Mouse (Mus musculus): ENCODE results near the gene Slc4a3.

Gene Slc4a3

GRCm38 (mm10) chr1:75559212-75559925, 13.3 kb downstream of the Slc4a3 start:
- DNase-seq (ENCODE audit: low read depth, low spot score) = peak; percentile 97

GRCm38 (mm10) chr1:75560206-75560913, 14.3 kb downstream of the Slc4a3 start:
- no peak for DNase-seq (ENCODE audit: low read depth, low spot score)

DNA sequence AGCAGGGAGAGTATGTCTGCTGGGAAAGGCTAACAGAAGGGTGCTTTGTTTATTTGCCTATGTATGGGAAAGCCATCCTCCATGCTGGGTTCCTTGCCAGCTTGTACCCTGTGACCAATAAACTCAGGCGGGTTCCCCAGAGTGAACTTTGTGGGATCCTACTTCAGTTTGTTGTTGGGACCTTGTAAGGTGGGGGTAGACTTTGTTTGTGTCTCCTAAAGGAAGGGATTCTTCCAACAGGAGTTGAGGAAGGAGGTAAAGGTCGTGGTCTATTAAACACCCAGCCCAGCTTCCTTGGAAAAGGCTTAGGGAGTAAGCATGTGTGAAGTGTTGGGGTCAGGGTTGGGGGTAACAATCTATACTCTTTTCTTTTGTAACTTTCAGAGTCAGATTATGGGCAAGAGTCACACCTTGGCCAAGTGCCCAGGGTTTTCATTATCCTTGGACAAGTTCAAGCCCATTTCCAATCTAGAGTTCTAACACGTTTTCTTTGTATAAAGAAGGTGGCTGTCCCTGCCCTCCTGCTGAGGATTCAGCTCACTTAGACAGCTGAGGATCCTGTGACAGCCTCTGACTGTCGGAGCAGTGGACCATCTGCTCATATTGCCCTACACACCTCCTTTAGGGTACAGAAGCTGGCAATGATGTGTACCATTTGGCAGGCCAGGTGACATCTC, 15.3 kb downstream of the Slc4a3 start:
- DNase-seq (ENCODE audit: low read depth, low spot score) = no peak

- no peak for DNase-seq (ENCODE audit: low read depth, low spot score)
Observed at GRCm38 (mm10) chr1:75561898-75562238, 15.8 kb downstream of the Slc4a3 start.

DNA sequence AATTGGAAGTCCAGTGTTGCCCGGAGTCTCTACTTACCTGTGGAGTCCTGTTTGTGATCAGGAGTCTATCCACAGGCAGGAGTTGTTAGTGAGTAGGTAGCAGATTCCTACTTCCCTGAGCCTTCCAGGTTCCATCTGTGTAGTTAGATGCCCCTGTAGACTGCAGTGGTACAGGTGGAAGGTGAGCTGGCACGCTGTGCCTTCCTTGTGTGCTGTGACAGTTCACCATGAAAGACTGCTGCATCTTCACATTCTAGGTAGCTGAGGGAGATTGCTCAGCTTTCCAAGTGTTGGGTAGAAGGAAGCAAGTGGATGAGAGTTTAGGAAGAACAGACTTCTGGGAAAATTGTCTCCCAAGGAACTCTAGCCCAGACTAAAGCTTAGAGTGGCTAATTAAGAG, 18.0 kb downstream of the Slc4a3 start:
- no peak for DNase-seq (ENCODE audit: low read depth, low spot score)

DNA sequence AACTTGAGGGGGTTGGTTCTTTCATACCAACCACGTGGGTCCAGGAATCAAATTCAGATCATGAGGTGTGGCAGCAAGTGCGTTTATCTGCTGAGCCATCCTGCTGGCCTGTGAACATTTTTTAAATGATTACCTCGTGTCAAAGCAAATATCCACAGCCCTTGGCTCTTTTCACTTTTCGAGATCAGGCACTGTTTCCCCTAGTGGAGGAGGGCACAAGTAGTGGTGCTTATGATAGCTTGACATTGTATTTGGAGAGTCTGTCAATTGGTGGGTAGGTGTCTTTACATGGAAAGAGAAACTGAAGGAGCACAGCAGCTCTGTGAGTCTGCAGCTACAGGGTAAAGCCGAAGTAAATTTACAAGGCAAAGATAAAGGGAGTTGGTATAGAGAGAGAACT, 18.9 kb downstream of the Slc4a3 start:
- no peak for DNase-seq (ENCODE audit: low read depth, low spot score)

DNA sequence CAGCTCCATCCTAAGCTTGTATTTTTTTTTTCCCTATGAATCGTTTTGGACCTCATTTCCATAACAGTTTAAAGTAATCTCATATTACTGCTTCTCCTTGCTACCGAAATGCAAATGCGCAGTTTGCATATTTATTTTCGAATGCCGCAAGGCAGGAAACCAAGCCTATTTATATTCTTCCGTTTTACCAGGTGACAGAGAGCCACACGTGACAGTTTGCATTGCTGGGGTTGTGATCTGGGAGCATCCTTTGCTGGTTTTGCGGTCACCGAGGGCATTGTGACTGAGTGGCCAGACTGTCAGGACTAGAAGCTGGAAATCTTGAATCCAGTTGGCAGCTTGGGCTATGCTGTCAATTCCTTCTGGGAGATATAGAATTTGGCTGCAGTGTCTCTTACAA, 19.6 kb downstream of the Slc4a3 start:
- no peak for DNase-seq (ENCODE audit: low read depth, low spot score)

- DNase-seq (ENCODE audit: low read depth, low spot score) = no peak
Observed at GRCm38 (mm10) chr1:75570403-75570802, 24.3 kb downstream of the Slc4a3 start.

DNA sequence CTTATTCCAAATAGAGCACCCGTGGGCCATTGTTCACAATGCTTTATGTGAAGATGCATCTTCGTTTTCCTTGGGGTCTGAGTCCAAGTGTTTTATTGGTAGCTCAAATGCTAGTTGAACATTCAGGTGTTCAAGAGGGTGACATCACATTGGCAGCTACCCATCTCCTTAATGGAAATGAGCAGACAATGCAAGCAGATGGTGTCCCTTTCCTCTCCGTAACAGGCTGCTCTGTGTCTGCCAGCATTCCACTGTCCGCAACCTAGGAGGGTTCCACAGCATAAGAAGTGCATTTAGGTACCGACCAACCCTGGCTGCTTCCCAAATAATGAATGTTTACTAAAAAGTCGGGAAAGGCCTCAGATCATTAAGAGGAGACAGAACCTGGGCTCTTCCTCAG, 26.7 kb downstream of the Slc4a3 start:
- no peak for DNase-seq (ENCODE audit: low read depth, low spot score)

DNA sequence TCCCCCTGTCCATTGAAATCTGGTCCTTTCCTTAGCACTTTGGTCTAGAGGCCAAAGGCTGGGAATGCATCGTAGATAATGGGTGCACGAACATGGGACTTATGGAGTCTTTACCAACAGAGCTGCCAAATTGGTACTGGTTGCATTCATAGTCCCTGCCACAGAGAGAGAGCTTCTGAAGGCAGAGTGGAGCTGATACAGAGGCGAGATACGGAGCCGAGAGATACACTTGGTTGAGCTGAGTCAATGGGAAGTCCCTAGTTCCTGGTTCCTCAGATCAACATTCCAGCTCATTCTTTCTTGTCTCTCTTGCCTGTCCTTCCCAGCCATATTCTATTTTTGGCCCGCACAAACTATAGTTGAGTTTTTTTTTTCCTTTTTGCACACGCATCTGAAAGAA, 27.6 kb downstream of the Slc4a3 start:
- no peak for DNase-seq (ENCODE audit: low read depth, low spot score)

DNA sequence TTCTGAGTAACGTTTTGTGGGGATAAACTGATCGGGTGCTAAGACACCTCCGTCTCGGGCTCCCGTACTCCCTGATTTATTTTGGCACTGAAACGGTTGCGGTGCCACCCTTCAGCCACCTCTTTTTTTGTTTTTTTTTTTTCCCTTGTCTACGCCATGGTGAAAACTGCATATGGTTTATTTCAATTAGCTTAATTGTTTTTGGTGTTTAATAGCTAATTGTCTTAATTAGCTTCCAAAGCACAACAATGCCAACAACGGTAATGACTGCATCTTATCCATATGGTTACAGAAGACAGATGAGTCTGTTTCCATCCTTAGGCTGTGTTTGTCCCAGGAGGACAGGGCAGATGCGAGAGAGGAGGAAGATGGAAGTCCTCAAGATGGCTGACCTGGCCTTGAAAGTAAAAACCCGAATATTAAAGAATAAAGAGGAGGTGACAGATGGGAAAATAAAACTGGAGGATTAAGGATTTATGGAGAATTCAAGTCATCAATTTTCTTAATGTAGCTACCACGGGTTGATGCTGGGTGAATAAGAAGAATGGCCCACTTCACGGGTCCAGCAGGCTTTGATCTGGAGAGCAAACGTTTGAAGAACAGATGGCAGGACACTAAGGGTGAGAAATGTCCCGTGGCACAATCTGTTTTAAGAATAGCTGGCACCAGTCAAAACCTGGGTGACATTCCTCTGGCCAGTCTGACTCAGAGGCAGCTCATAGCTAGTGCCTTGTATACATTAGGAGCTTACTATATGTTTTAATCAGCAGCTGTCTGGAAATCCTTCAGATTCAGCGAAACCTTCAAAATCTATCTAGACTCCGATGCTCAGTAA, 28.6 kb downstream of the Slc4a3 start:
- DNase-seq (ENCODE audit: low read depth, low spot score) = no peak

GRCm38 (mm10) chr1:75581936-75582624, 36.0 kb downstream of the Slc4a3 start:
- no peak for DNase-seq (ENCODE audit: low read depth, low spot score)

GRCm38 (mm10) chr1:75582625-75582956, 36.5 kb downstream of the Slc4a3 start:
- DNase-seq (ENCODE audit: low read depth, low spot score) = no peak

- DNase-seq (ENCODE audit: low read depth, low spot score) = peak; percentile 73
Observed at GRCm38 (mm10) chr1:75583034-75583433, 37.0 kb downstream of the Slc4a3 start.

GRCm38 (mm10) chr1:75586791-75587190, 40.7 kb downstream of the Slc4a3 start:
- no peak for DNase-seq (ENCODE audit: low read depth, low spot score)

- DNase-seq (ENCODE audit: low read depth, low spot score) = no peak
Observed at GRCm38 (mm10) chr1:75587738-75588719, 42.0 kb downstream of the Slc4a3 start.

GRCm38 (mm10) chr1:75588874-75589273, 42.8 kb downstream of the Slc4a3 start:
- peak; percentile 96 for DNase-seq (ENCODE audit: low read depth, low spot score)

DNA sequence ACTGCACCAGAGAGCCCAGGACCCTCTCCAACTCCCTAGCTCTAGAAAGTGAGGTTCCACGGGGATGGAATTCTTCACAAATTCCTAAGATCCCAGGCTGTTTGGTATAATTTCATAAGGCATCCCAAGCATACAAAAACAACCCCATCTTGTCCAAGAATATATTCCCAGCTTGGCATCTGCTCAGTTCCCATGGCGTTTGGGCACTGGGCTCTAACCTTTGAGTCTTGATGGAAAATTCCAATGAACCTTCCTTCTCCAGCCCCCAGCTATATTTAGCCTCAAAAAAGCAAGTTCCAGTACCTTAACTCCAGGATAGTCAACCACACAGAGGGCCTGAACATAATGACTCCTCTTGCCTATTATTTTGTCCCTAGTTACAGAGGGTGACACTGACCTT, 43.9 kb downstream of the Slc4a3 start:
- no peak for DNase-seq (ENCODE audit: low read depth, low spot score)

DNA sequence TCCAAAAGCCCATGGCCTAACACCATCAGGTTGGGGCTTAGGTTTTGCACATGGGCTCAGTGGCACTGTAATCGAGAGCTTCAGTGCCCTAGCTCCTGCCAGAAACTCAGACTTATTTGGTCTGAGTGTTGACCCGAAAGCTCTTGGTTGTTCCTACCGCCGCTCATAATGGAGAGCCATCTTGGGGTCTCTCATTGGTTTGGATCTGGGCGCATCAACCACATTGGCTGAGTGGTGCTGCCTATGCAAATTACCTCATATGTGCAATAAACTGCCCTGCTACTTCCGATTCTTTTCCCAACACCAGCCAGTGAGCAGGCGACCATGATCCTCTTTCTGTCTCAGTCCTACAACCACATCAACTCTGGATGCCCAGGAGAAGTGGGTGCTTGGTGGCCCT, 47.9 kb downstream of the Slc4a3 start:
- peak; percentile 54 for DNase-seq (ENCODE audit: low read depth, low spot score)

DNA sequence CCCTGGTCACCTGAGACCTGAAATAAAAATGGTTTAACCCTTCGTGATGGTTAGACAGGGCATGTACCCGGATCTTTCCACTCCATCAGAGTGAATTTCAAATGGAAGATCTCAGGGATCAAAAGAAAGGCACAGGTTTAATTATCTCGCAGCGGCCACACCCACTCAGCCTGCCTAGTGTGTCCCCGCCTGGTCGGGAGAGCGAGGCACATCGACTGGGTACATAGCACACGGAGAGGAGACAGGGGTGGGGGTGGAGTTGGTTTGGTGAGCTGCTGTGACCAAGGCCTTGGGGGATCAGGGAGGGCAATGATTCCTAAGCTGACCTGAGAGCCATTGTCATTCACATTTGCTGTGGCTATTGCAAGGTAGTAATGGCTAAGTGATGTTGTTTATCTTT, 48.8 kb downstream of the Slc4a3 start:
- peak; percentile 55 for DNase-seq (ENCODE audit: low read depth, low spot score)
